Mouse (Mus musculus): ENCODE measurements around the gene Hist1h3b. TPM values are rescaled to one million over a fixed set of nuclear protein-coding genes. Genes with fewer than 3 reads are reported as not detected.
"Not testable (repeated sequence)": the region's sequence is repeated elsewhere in the genome, so short reads cannot be mapped to it uniquely, and the experiment has no call there.

Gene Hist1h3b
- polyA plus RNA-seq, 1 experiment from 2014 or later, result 0.65 TPM

DNA sequence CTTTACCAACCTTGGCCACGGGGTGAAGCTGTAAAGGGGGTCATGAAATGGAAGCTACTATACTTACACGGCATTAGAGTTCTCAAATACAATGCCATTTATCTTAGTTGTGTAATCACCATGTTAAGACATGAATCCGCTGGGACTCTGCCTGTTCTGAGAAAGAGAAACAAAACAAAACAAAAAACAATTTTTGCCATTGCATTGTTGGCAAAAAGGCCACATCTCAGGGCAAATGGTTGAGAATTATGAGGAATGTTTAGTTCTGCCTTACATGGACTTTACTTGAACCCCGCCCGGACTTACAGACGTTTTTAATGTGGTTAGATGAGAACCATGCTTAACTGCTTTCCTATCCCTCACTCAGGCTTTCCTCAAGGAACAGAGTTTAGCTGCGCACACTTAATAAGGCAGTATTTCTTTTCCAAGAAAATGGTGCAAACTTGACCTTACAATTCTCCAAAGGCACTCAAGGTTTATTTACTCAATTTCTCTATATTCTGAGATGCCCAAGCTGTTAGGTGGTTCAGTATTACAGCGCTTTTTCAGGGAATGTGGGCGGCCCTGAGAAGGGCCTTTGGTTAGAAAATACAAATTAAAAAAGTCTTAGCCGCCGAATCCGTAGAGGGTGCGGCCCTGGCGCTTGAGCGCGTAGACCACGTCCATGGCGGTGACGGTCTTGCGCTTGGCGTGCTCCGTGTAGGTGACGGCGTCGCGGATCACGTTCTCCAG is 8.3 kb downstream of the Hist1h3b start:
- no peak for DNase-seq (ENCODE audit: low read depth, low spot score)
- ATAC-seq, result no peak
- TF ChIP-seq CTCF (IDR thresholded peaks at IDR 0.05), result no peak
- in situ Hi-C loops (cut with MboI; ENCODE audit: low pct_unique_long_range_greater_than_20kb), result loop anchor here (25.0 kb wide), 1 partner anchor 1973 kb away; the partner anchor contains the start of genes Hist1h1b, Hist1h2an, Hist1h2bp and Hist1h3i
- CTCF ChIA-PET, result interaction anchor here (0.9 to 1.5 kb wide), 2 partner anchors 13 to 24 kb away, joined by 3 read pairs; partner anchors contain the start of gene Hist1h2bb
- H3K27me3 ChIP-seq, result no peaks in the 10 kb centered on the region
- POLR2A ChIA-PET, result no interaction called here

DNA sequence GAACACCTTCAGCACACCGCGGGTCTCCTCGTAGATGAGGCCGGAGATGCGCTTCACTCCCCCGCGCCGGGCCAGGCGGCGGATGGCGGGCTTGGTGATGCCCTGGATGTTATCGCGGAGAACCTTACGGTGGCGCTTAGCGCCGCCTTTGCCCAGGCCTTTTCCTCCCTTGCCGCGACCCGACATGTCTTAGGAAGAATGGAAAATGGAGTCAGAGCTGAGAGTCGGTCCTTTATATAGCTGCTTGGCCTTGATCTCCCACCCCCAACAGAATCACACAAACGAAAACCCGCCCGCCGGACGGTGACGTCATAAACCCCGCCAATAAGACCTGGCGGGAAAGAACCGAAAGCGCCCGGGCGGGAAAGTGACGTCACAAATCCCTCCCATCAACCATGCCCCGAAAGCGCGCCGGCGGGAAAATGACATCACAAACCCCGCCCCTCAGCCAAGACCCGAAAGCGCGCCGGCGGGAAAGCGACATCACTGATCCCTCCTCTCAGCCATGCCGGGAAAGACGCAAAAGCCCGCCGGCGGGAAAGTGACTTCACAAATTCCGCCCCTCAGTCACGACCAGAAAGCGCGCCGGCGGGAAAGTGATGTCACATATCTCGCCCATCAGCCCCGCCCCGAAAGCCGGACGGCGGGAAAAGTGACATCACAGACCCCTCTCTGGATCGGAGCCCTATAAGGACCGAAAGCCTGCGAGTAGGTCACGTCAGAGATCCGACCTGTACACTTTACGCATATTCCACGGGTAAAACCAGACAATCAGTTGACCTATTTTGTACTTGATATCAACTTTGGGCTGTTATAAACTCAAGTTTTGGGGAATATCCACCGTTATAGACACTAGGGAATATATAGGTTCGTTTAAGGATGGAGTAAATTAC is 9.2 kb downstream of the Hist1h3b start, which contains the start of gene Hist1h4a:
TSS of gene Hist1h4a (minus strand) at position 259 of the 893 bp plus-strand sequence.
- peak; percentile 94 for DNase-seq (ENCODE audit: low read depth, low spot score)
- no peak for TF ChIP-seq CTCF (IDR thresholded peaks at IDR 0.05)
- in situ Hi-C loops (cut with MboI; ENCODE audit: low pct_unique_long_range_greater_than_20kb), result loop anchor here (25.0 kb wide), 1 partner anchor 1974 kb away; the partner anchor contains the start of genes Hist1h1b, Hist1h2an, Hist1h2bp and Hist1h3i
- ATAC-seq, result peak; percentile 32
- H3K27me3 ChIP-seq, result no peaks in the 10 kb centered on the region
- POLR2A ChIA-PET, result interaction anchor here (0.7 kb wide), 1 partner anchor 10 kb away, joined by 3 read pairs; the partner anchor contains the start of gene Hist1h3b
- CTCF ChIA-PET, result no interaction called here

GRCm38 (mm10) chr13:23761871-23762821 is 10.1 kb downstream of the Hist1h3b start, which contains the start of gene Hist1h3a:
Gene Hist1h3a, minus strand, starts transcription at chr13:23762386.
- ATAC-seq, result peak; percentile 63
- POLR2A ChIA-PET, result interaction anchor here (1.7 kb wide), 1 partner anchor 21 kb away, joined by 4 read pairs; no protein-coding TSS in a partner anchor
- CTCF ChIA-PET, result interaction anchor here (1.2 kb wide), 1 partner anchor 8 kb away, joined by 4 read pairs; no protein-coding TSS in a partner anchor

GRCm38 (mm10) chr13:23763242-23763585 is 11.1 kb downstream of the Hist1h3b start:
- DNase-seq (ENCODE audit: low read depth, low spot score), result no peak
- CTCF ChIA-PET, result interaction anchor here (1.2 kb wide), 1 partner anchor 10 kb away, joined by 4 read pairs; no protein-coding TSS in a partner anchor

More at GRCm38 (mm10) chr13:23761871-23762821, 10.1 kb downstream of the Hist1h3b start, which contains the start of gene Hist1h3a:
- DNase-seq (ENCODE audit: low read depth, low spot score), result peak; percentile 95
- H3K27me3 ChIP-seq, result not testable (repeated sequence)
- in situ Hi-C loops (cut with MboI; ENCODE audit: low pct_unique_long_range_greater_than_20kb), result loop anchor here (25.0 kb wide), 1 partner anchor 1975 kb away; the partner anchor contains the start of genes Hist1h1b, Hist1h2an, Hist1h2bp and Hist1h3i

GRCm38 (mm10) chr13:23763586-23764323 is 11.7 kb downstream of the Hist1h3b start, which contains the start of gene Hist1h1a:
Gene Hist1h1a, plus strand, starts transcription at chr13:23763666.
- CTCF ChIA-PET, result interaction anchor here (1.2 kb wide), 1 partner anchor 10 kb away, joined by 4 read pairs; no protein-coding TSS in a partner anchor
- DNase-seq (ENCODE audit: low read depth, low spot score) (peak; percentile 64), ATAC-seq (peak; percentile 52)
- in situ Hi-C loops (cut with MboI; ENCODE audit: low pct_unique_long_range_greater_than_20kb), result loop anchor here (25.0 kb wide), 1 partner anchor 1976 kb away; the partner anchor contains the start of genes Hist1h1b, Hist1h2an, Hist1h2bp and Hist1h3i
- POLR2A ChIA-PET, result interaction anchor here (0.9 to 1.7 kb wide), 3 partner anchors 9 to 23 kb away, joined by 3 to 4 read pairs (median 4); no protein-coding TSS in a partner anchor
- no peaks in the 10 kb centered on the region for H3K27me3 ChIP-seq
- TF ChIP-seq CTCF (IDR thresholded peaks at IDR 0.05), result no peak

More at GRCm38 (mm10) chr13:23763242-23763585, 11.1 kb downstream of the Hist1h3b start:
- in situ Hi-C loops (cut with MboI; ENCODE audit: low pct_unique_long_range_greater_than_20kb), result loop anchor here (25.0 kb wide), 1 partner anchor 1976 kb away; the partner anchor contains the start of genes Hist1h1b, Hist1h2an, Hist1h2bp and Hist1h3i
- no peaks in the 10 kb centered on the region for H3K27me3 ChIP-seq
- TF ChIP-seq CTCF (IDR thresholded peaks at IDR 0.05), result no peak
- POLR2A ChIA-PET, result interaction anchor here (0.9 to 1.7 kb wide), 3 partner anchors 9 to 22 kb away, joined by 3 to 4 read pairs (median 4); no protein-coding TSS in a partner anchor
- ATAC-seq, result no peak

DNA sequence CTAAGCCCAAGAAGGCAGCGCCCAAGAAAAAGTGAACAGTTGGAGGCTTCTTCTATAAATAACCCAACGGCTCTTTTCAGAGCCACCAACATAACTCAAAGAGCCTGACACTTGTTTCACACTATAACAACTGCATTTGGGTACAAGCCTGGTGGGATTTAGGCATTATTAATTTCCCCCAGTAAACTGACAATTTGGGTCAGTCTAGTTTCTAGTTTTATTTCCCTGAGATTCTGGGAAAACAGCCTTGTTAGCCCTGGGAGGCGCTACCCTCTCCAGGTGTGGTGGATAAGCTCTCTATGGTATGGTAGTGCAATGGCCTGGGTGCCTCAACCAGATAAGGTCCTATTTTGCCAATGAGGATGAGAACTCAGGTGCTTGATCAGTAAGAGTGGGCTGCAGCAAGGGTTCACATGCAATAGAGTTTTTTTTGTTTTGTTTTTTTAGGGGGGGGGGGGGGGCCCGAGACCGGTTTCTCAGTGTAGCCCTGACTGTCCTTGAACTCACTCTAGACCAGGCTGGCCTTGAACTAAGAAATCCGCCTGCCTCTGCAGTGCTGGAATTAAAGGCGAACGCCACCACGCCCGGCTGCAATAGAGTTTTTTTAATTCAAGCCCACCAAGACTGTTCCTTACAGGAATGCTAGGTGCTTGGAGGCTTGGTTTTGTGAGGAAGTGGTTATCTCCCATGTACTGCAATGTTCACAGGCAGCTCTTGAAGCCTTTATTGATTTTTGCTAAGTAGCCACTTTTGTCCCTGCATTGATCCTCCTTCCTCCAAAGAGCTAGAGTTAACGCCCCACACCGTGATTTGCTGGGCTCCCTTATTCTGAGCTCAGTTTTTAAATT is 12.5 kb downstream of the Hist1h3b start:
- in situ Hi-C loops (cut with MboI; ENCODE audit: low pct_unique_long_range_greater_than_20kb), result loop anchor here (25.0 kb wide), 1 partner anchor 1977 kb away; the partner anchor contains the start of genes Hist1h1b, Hist1h2an, Hist1h2bp and Hist1h3i
- ChIA-PET POLR2A (no interaction called here), CTCF (no interaction called here)
- DNase-seq (ENCODE audit: low read depth, low spot score) (no peak), ATAC-seq (no peak)
- H3K27me3 ChIP-seq, result no peaks in the 10 kb centered on the region
- TF ChIP-seq CTCF (IDR thresholded peaks at IDR 0.05), result no peak

DNA sequence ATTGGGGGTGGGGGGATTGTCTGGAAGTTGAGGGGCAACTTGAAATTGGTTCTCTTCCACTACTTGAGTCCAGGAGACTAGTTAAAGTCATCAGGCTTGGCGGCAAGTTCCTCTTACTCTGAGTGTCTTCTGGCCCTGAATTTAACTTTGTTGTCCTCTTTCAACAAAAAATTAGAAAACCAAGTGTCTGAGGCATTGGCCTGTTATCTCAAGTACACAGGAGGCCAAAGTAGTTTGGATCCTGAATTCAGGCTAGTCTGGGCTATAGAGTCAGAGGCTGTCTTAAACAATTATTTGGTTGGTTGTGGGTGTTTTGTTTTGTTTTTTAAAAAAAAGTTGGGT is 13.1 kb downstream of the Hist1h3b start:
- DNase-seq (ENCODE audit: low read depth, low spot score) (no peak), ATAC-seq (no peak)
- CTCF ChIA-PET, result no interaction called here
- TF ChIP-seq CTCF (IDR thresholded peaks at IDR 0.05), result no peak
- in situ Hi-C loops (cut with MboI; ENCODE audit: low pct_unique_long_range_greater_than_20kb), result loop anchor here (25.0 kb wide), 1 partner anchor 1978 kb away; the partner anchor contains the start of genes Hist1h1b, Hist1h2an, Hist1h2bp and Hist1h3i
- no peaks in the 10 kb centered on the region for H3K27me3 ChIP-seq
- POLR2A ChIA-PET, result no interaction called here

- no peak for DNase-seq (ENCODE audit: low read depth, low spot score)
- POLR2A ChIA-PET, result no interaction called here
Observed at GRCm38 (mm10) chr13:23766772-23767171, 14.7 kb downstream of the Hist1h3b start.

More at GRCm38 (mm10) chr13:23766772-23767171, 14.7 kb downstream of the Hist1h3b start:
- no peak for TF ChIP-seq CTCF (IDR thresholded peaks at IDR 0.05)
- CTCF ChIA-PET, result no interaction called here
- ATAC-seq, result no peak
- H3K27me3 ChIP-seq, result no peaks in the 10 kb centered on the region
- in situ Hi-C loops (cut with MboI; ENCODE audit: low pct_unique_long_range_greater_than_20kb), result loop anchor here (25.0 kb wide), 1 partner anchor 1979 kb away; the partner anchor contains the start of genes Hist1h1b, Hist1h2an, Hist1h2bp and Hist1h3i
